Mouse (Mus musculus) left cerebral cortex, adult 8-10 months (tissue): ENCODE measurements around the gene Cecr2. TPM values are rescaled to one million over a fixed set of nuclear protein-coding genes. Genes with fewer than 3 reads are reported as not detected.

ENCODE experiments used
- DNase-seq, 2 experiments: peaks; one replicate each; pipeline ENCODE4 v3.0.0; 2022; ENCODE audit warnings: low spot score in 2 of 2
- microRNA-seq, 2 experiments: library from miRNA; unstranded; fragments of <30 nt; microRNA quantifications; one replicate each; pipeline ENCODE4 v1.2.0; 2022
- total RNA-seq, 4 experiments: library from RNA; stranded (reverse); gene quantifications; 2 replicates each; pipeline ENCODE4 v1.2.4; 2022

The Cecr2 gene
- total RNA-seq, 4 experiments from 2014 or later = 3.5 to 4.7 (median 4.2) TPM

DNA sequence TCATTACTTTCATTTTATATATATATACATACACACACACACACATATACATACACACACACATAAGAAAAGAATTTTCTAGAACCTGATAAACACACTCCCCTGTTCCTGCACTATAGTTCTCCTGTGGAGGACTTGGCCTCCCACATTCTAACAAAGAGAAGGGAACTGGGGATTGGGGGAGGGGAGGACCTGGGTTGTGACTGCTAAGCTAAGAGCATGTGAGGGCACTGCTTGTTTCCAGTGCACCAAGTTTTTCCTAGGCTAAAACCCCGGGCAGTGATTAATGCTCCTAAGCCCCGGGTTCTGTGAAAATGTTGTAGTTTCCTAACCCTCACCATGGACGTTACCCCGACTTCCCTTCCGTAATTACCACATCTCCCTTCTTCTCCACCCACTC, 154.0 kb downstream of the Cecr2 start:
- no peak for DNase-seq

Small RNAs within 50 kb of the gene (microRNA-seq; reads per million reads assigned to microRNA genes)
- gene Gm25193 = 0 reads per million in 2 experiments

Other genes with a start within 250 kb of the Cecr2 start
- gene Il17ra, start 203.1 kb upstream of the Cecr2 start, total RNA-seq = 10 to 100 TPM; 13.8 to 24.1 (median 17.1) TPM
- 10 to 100 TPM; 43.6 to 47.4 (median 46.5) TPM for gene Tmem121b, start 172.6 kb upstream of the Cecr2 start, total RNA-seq
- gene Hdhd5, start 135.1 kb upstream of the Cecr2 start, total RNA-seq = 10 to 100 TPM; 31.7 to 36.8 (median 33.9) TPM
- 10 to 100 TPM; 63.7 to 71.1 (median 66.6) TPM for gene Slc25a18, start 107.2 kb downstream of the Cecr2 start, total RNA-seq
- gene Atp6v1e1, start 156.4 kb downstream of the Cecr2 start, total RNA-seq = 100 to 1,000 TPM; 533 to 587 (median 557) TPM
- 10 to 100 TPM; 34.1 to 53.4 (median 45.8) TPM for gene Bcl2l13, start 169.8 kb downstream of the Cecr2 start, total RNA-seq